Mouse (Mus musculus): ENCODE results near the gene Cnot8. TPM values are rescaled to one million over a fixed set of nuclear protein-coding genes. Genes with fewer than 3 reads are reported as not detected.
"Not testable (repeated sequence)": the region's sequence is repeated elsewhere in the genome, so short reads cannot be mapped to it uniquely, and the experiment has no call there.

Cnot8 gene
- 100.0 and 104 TPM in 2 replicates for polyA plus RNA-seq (2015; fragmentation: Nextera tagmentation; extraction: Ambion mirVana)

- Histone ChIP-seq H3K36me3 (no peaks in the 10 kb centered on the region), H3K4me1 (peaks cover 24% of the 10 kb centered on the region), H3K4me3 (peak within 1 kb of the TSS; percentile 96), H3K9me3 (no peaks in the 10 kb centered on the region), H3K4me2 (peak within 1 kb of the TSS; percentile 72), H3K9ac (peak within 1 kb of the TSS; percentile 96), H3K27me3 (peaks cover 3% of the 10 kb centered on the region; the same call in 1 of the 2 replicates), H3K27ac (peak within 1 kb of the TSS; percentile 87)
- ATAC-seq (ENCODE audit: insufficient number of reproducible peaks, insufficient read depth, low FRiP score, low TSS enrichment, low read depth), result peak; percentile 98
- WGBS, result under 1% methylated on average over 55 of the region's 55 CpGs
These were observed at the start of gene Cnot8 for GRCm38 (mm10) chr11:58103697-58104306. TSS of gene Cnot8 (plus strand) at chr11:58104153.

GRCm38 (mm10) chr11:58057455-58057854 is 46.5 kb upstream of the Cnot8 start:
- Histone ChIP-seq H3K4me2 (no peak overlapping the region), H3K9ac (no peak overlapping the region), H3K9me3 (no peaks in the 10 kb centered on the region), H3K36me3 (peaks cover 79% of the 10 kb centered on the region), H3K4me1 (no peaks in the 10 kb centered on the region), H3K4me3 (no peak overlapping the region), H3K27me3 (no peaks in the 10 kb centered on the region), H3K27ac (no peak overlapping the region)
- WGBS, result 57% methylated on average over 6 of the region's 6 CpGs
- ATAC-seq (ENCODE audit: insufficient number of reproducible peaks, insufficient read depth, low FRiP score, low TSS enrichment, low read depth), result no peak

- H3K9ac ChIP-seq; H3K27ac ChIP-seq; H3K4me2 ChIP-seq; H3K27me3 ChIP-seq; H3K4me3 ChIP-seq; H3K9me3 ChIP-seq; H3K4me1 ChIP-seq; ATAC-seq (ENCODE audit: insufficient number of reproducible peaks, insufficient read depth, low FRiP score, low TSS enrichment, low read depth): not testable (repeated sequence)
- H3K36me3 ChIP-seq, result peaks cover 57% of the 10 kb centered on the region
- whole genome bisulfite sequencing, result 90% methylated on average over 7 of the region's 7 CpGs
These were observed 44.2 kb upstream of the Cnot8 start for GRCm38 (mm10) chr11:58059752-58060151.

GRCm38 (mm10) chr11:58061218-58061617 is 42.7 kb upstream of the Cnot8 start:
- H3K4me1 ChIP-seq; H3K27me3 ChIP-seq; ATAC-seq (ENCODE audit: insufficient number of reproducible peaks, insufficient read depth, low FRiP score, low TSS enrichment, low read depth); H3K4me3 ChIP-seq; H3K27ac ChIP-seq; H3K4me2 ChIP-seq; H3K9ac ChIP-seq; H3K9me3 ChIP-seq: not testable (repeated sequence)
- H3K36me3 ChIP-seq, result peaks cover 42% of the 10 kb centered on the region
- 92% methylated on average over 3 of the region's 4 CpGs for WGBS

GRCm38 (mm10) chr11:58062586-58062985 is 41.4 kb upstream of the Cnot8 start:
- Histone ChIP-seq H3K9me3 (no peaks in the 10 kb centered on the region), H3K36me3 (peaks cover 28% of the 10 kb centered on the region), H3K4me1 (no peaks in the 10 kb centered on the region), H3K27me3 (no peaks in the 10 kb centered on the region), H3K4me2 (no peak overlapping the region), H3K9ac (no peak overlapping the region), H3K27ac (no peak overlapping the region), H3K4me3 (no peak overlapping the region)
- WGBS, result 81% methylated on average over 4 of the region's 4 CpGs
- ATAC-seq (ENCODE audit: insufficient number of reproducible peaks, insufficient read depth, low FRiP score, low TSS enrichment, low read depth), result no peak

- ATAC-seq (ENCODE audit: insufficient number of reproducible peaks, insufficient read depth, low FRiP score, low TSS enrichment, low read depth), result no peak
- H3K27me3 ChIP-seq, result no peaks in the 10 kb centered on the region
- H3K36me3 ChIP-seq, result peaks cover 8% of the 10 kb centered on the region
- no peaks in the 10 kb centered on the region for H3K9me3 ChIP-seq
- no peak overlapping the region for H3K9ac ChIP-seq
- H3K27ac ChIP-seq, result no peak overlapping the region
- WGBS, result 90% methylated on average over 4 of the region's 4 CpGs
- no peak overlapping the region for H3K4me2 ChIP-seq
- H3K4me3 ChIP-seq, result no peak overlapping the region
- no peaks in the 10 kb centered on the region for H3K4me1 ChIP-seq
These were observed 38.9 kb upstream of the Cnot8 start for GRCm38 (mm10) chr11:58065025-58065424.

- Histone ChIP-seq H3K9ac (no peak overlapping the region), H3K27me3 (no peaks in the 10 kb centered on the region), H3K36me3 (no peaks in the 10 kb centered on the region), H3K4me2 (no peak overlapping the region), H3K4me1 (no peaks in the 10 kb centered on the region), H3K9me3 (no peaks in the 10 kb centered on the region), H3K27ac (no peak overlapping the region), H3K4me3 (no peak overlapping the region)
- no peak for ATAC-seq (ENCODE audit: insufficient number of reproducible peaks, insufficient read depth, low FRiP score, low TSS enrichment, low read depth)
- WGBS, result 72% methylated on average over 3 of the region's 3 CpGs
These were observed 31.0 kb upstream of the Cnot8 start for GRCm38 (mm10) chr11:58072978-58073377.

- Histone ChIP-seq H3K4me2 (no peak overlapping the region), H3K4me1 (no peaks in the 10 kb centered on the region), H3K4me3 (no peak overlapping the region), H3K9ac (no peak overlapping the region), H3K9me3 (no peaks in the 10 kb centered on the region), H3K27me3 (no peaks in the 10 kb centered on the region), H3K27ac (no peak overlapping the region), H3K36me3 (no peaks in the 10 kb centered on the region)
- 73% methylated on average over 4 of the region's 4 CpGs for WGBS
- no peak for ATAC-seq (ENCODE audit: insufficient number of reproducible peaks, insufficient read depth, low FRiP score, low TSS enrichment, low read depth)
These were observed 26.7 kb upstream of the Cnot8 start for GRCm38 (mm10) chr11:58077270-58077669.

GRCm38 (mm10) chr11:58081716-58082115 is 22.2 kb upstream of the Cnot8 start:
- no peak for ATAC-seq (ENCODE audit: insufficient number of reproducible peaks, insufficient read depth, low FRiP score, low TSS enrichment, low read depth)
- no peak overlapping the region for H3K27ac ChIP-seq
- WGBS, result 88% methylated on average over 6 of the region's 6 CpGs

GRCm38 (mm10) chr11:58092541-58092940 is 11.4 kb upstream of the Cnot8 start:
- peaks cover 8% of the 10 kb centered on the region; the same call in 1 of the 2 replicates for H3K4me1 ChIP-seq
- H3K36me3 ChIP-seq, result no peaks in the 10 kb centered on the region
- no peak overlapping the region for H3K27ac ChIP-seq
- H3K9me3 ChIP-seq, result no peaks in the 10 kb centered on the region
- peak overlapping the region; percentile 45 for H3K4me2 ChIP-seq
- 43% methylated on average over 4 of the region's 4 CpGs for WGBS
- H3K9ac ChIP-seq, result peak overlapping the region; percentile 55; the same call in 1 of the 2 replicates
- no peak for ATAC-seq (ENCODE audit: insufficient number of reproducible peaks, insufficient read depth, low FRiP score, low TSS enrichment, low read depth)
- peak overlapping the region; percentile 13; the same call in 1 of the 2 replicates for H3K4me3 ChIP-seq
- peaks cover 14% of the 10 kb centered on the region; the same call in 1 of the 2 replicates for H3K27me3 ChIP-seq

More at GRCm38 (mm10) chr11:58081716-58082115, 22.2 kb upstream of the Cnot8 start:
- Histone ChIP-seq H3K4me3 (no peak overlapping the region), H3K9ac (no peak overlapping the region), H3K9me3 (no peaks in the 10 kb centered on the region), H3K27me3 (no peaks in the 10 kb centered on the region), H3K4me1 (no peaks in the 10 kb centered on the region), H3K4me2 (no peak overlapping the region), H3K36me3 (no peaks in the 10 kb centered on the region)

GRCm38 (mm10) chr11:58093021-58093528 is 10.9 kb upstream of the Cnot8 start, which contains the start of gene Gm12248:
TSS of gene Gm12248 (minus strand) at chr11:58093134.
- H3K9me3 ChIP-seq, result no peaks in the 10 kb centered on the region
- ATAC-seq (ENCODE audit: insufficient number of reproducible peaks, insufficient read depth, low FRiP score, low TSS enrichment, low read depth), result no peak
- peaks cover 12% of the 10 kb centered on the region; the same call in 1 of the 2 replicates for H3K4me1 ChIP-seq
- peaks cover 20% of the 10 kb centered on the region; the same call in 1 of the 2 replicates for H3K27me3 ChIP-seq
- H3K4me2 ChIP-seq, result peak within 1 kb of the TSS; percentile 45
- 13% methylated on average over 12 of the region's 12 CpGs for WGBS
- H3K27ac ChIP-seq, result no peak within 1 kb of the TSS
- H3K4me3 ChIP-seq, result peak within 1 kb of the TSS; percentile 13; the same call in 1 of the 2 replicates
- peak within 1 kb of the TSS; percentile 55 for H3K9ac ChIP-seq
- no peaks in the 10 kb centered on the region for H3K36me3 ChIP-seq

- 70% methylated on average over 4 of the region's 4 CpGs for WGBS
- Histone ChIP-seq H3K36me3 (no peaks in the 10 kb centered on the region), H3K9ac (no peak overlapping the region), H3K4me3 (no peak overlapping the region), H3K4me2 (no peak overlapping the region), H3K27ac (no peak overlapping the region), H3K4me1 (peaks cover 12% of the 10 kb centered on the region; the same call in 1 of the 2 replicates), H3K27me3 (peaks cover 30% of the 10 kb centered on the region), H3K9me3 (no peaks in the 10 kb centered on the region)
- ATAC-seq (ENCODE audit: insufficient number of reproducible peaks, insufficient read depth, low FRiP score, low TSS enrichment, low read depth), result no peak
These were observed 9.2 kb upstream of the Cnot8 start for GRCm38 (mm10) chr11:58094766-58095165.
